Mouse (Mus musculus): ENCODE measurements around the gene Arsb. TPM values are rescaled to one million over a fixed set of nuclear protein-coding genes. Genes with fewer than 3 reads are reported as not detected.
A peak's percentile ranks its signal among the peaks of the same experiment; 100 is the strongest.

The Arsb gene
- total and polyA plus RNA-seq, 3 experiments: 4.6 to 9.6 (median 5.7) TPM

DNA sequence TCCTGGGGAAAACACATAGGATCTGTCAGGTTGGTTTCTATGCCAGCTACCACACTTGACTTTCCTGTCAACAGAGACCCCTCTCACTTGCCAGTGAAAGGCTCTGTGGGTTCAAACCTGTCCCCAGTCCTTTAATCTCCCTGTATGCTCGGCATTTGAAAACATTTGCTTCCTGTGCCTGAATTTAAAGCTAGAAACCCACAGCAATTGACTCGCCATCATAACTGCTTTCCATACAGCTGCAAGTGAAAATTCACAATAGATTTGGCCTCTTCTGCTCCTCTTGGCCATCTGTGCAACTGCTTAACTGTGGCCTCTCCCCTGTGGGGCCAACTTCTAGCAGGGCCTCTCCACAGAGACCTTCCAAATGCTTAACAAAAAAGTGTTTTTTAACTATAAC is 68.3 kb downstream of the Arsb start:
- no peak for DNase-seq
- TF ChIP-seq POLR2A (IDR thresholded peaks at IDR 0.05; ENCODE audit: insufficient read depth, low read depth, low read length) (no peak), EP300 (IDR thresholded peaks at IDR 0.05; ENCODE audit: insufficient read depth, low read depth, low read length) (no peak), CTCF (IDR thresholded peaks at IDR 0.05) (no peak)
- Histone ChIP-seq H3K27me3 (ENCODE audit: control insufficient read depth, insufficient read depth, low read length) (no peaks in the 10 kb centered on the region), H3K27ac (peak overlapping the region; percentile 76), H3K4me1 (ENCODE audit: control insufficient read depth, insufficient read depth, low read length) (peaks cover 5% of the 10 kb centered on the region), H3K79me2 (replicated peaks; ENCODE audit: control insufficient read depth, insufficient read depth, low read length) (no peaks in the 10 kb centered on the region), H3K9ac (ENCODE audit: low read depth, low read length) (no peak overlapping the region), H3K36me3 (ENCODE audit: control insufficient read depth, insufficient read depth, low read length) (peaks cover 5% of the 10 kb centered on the region; the same call in 1 of the 2 replicates), H3K4me3 (no peak overlapping the region)
- WGBS: 35% methylated on average over 2 of the region's 2 CpGs
- intact Hi-C loops (cut with DNase I): loop anchor here (1.0 to 5.0 kb wide), 4 partner anchors 11 to 293 kb away; partner anchors contain the start of gene Lhfpl2

DNA sequence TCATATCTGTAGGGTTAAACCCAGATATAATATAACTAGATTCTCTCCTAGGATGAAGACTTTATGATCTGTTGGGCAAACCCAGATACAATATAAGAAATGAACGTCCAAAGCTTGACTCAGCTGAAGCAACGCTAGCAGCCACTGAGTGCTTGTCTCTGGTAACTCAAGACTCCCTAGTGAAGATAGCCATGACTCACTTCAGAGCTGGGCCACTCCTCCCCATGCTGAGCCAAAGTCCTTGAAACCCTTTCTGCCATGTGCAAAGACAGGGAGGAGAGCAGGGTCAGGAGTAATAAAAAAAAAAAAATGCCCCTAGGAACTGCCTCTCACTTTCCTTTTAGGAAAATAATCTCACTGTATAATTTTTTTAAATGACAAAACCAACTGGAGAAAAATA is 68.7 kb downstream of the Arsb start:
- Histone ChIP-seq H3K27me3 (ENCODE audit: control insufficient read depth, insufficient read depth, low read length) (no peaks in the 10 kb centered on the region), H3K27ac (peak overlapping the region; percentile 76; the same call in 1 of the 2 replicates), H3K4me3 (no peak overlapping the region), H3K9ac (ENCODE audit: low read depth, low read length) (no peak overlapping the region), H3K79me2 (replicated peaks; ENCODE audit: control insufficient read depth, insufficient read depth, low read length) (no peaks in the 10 kb centered on the region), H3K4me1 (ENCODE audit: control insufficient read depth, insufficient read depth, low read length) (peaks cover 5% of the 10 kb centered on the region), H3K36me3 (ENCODE audit: control insufficient read depth, insufficient read depth, low read length) (peaks cover 5% of the 10 kb centered on the region; the same call in 1 of the 2 replicates)
- DNase-seq: peak in 1 of 2 experiments; percentile 19
- no peak for TF ChIP-seq POLR2A (IDR thresholded peaks at IDR 0.05; ENCODE audit: insufficient read depth, low read depth, low read length)
- no peak for TF ChIP-seq EP300 (IDR thresholded peaks at IDR 0.05; ENCODE audit: insufficient read depth, low read depth, low read length)
- no peak for TF ChIP-seq CTCF (IDR thresholded peaks at IDR 0.05)
- intact Hi-C loops (cut with DNase I): no loop called here
- 48% methylated on average over 2 of the region's 2 CpGs for WGBS

DNA sequence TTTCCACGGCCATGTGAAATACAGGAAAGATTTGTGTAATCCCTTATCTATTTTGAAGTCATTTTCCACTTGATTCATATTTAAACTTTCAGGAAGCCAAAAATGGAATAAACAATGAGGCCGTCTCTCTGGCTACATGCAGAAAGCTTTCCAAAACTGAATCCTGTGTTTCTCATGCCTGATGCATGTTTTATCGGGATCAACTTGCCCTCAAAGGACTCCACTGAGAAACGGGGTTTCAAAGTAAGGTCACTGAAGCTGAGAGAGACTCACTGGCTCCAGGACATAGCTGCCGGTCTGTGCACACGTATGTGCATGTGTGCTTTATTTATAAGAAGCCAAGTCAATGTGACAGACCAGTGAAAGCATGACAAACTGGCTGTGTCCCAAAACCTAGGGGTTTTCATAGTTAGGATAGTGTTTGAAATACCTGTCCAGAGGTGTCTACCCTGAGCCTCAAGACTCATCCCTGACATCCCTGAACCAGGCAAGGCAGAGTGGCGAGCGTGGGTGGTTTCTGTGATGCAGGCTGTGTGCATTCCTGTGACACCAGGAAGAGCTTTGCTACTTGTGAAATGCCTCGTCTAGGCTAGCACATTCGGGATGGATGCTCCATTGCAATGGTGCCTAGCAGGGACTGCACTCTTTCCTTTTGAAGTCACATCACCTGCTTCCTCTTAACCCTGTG is 75.5 kb downstream of the Arsb start:
- intact Hi-C loops (cut with DNase I): no loop called here
- no peak for DNase-seq
- Histone ChIP-seq H3K27me3 (ENCODE audit: control insufficient read depth, insufficient read depth, low read length) (no peaks in the 10 kb centered on the region), H3K9ac (ENCODE audit: low read depth, low read length) (no peak overlapping the region), H3K27ac (no peak overlapping the region), H3K4me3 (no peak overlapping the region), H3K79me2 (replicated peaks; ENCODE audit: control insufficient read depth, insufficient read depth, low read length) (no peaks in the 10 kb centered on the region), H3K4me1 (ENCODE audit: control insufficient read depth, insufficient read depth, low read length) (peaks cover 2% of the 10 kb centered on the region), H3K36me3 (ENCODE audit: control insufficient read depth, insufficient read depth, low read length) (peaks cover 1% of the 10 kb centered on the region; the same call in 1 of the 2 replicates)
- no peak for TF ChIP-seq EP300 (IDR thresholded peaks at IDR 0.05; ENCODE audit: insufficient read depth, low read depth, low read length)
- TF ChIP-seq CTCF (IDR thresholded peaks at IDR 0.05): no peak
- no peak for TF ChIP-seq POLR2A (IDR thresholded peaks at IDR 0.05; ENCODE audit: insufficient read depth, low read depth, low read length)
- WGBS: 53% methylated on average over 10 of the region's 10 CpGs

DNA sequence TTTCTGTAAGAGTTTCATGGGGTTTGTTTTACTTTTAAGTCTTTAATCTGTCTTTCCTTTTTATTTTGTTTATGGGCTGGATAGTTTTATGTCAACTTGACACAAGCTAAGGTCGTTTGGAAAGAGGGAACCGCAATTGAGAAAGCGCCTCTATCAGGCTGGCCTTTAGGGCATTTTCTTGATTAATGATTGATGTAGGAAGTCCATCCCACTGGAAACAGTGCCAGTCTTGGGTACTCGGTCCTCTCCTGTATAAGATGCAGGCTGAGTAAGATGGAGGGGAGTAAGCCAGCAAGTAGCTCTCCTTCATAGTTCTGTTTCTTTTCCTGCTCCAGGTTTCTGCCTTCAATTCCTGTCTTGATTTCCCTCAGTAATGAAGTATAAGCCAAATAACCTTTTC is 76.2 kb downstream of the Arsb start:
- H3K36me3 ChIP-seq (ENCODE audit: control insufficient read depth, insufficient read depth, low read length): peaks cover 3% of the 10 kb centered on the region; the same call in 1 of the 2 replicates
- intact Hi-C loops (cut with DNase I): no loop called here
- no peak for DNase-seq
- no peaks in the 10 kb centered on the region for H3K79me2 ChIP-seq (replicated peaks; ENCODE audit: control insufficient read depth, insufficient read depth, low read length)
- TF ChIP-seq POLR2A (IDR thresholded peaks at IDR 0.05; ENCODE audit: insufficient read depth, low read depth, low read length) (no peak), EP300 (IDR thresholded peaks at IDR 0.05; ENCODE audit: insufficient read depth, low read depth, low read length) (no peak), CTCF (IDR thresholded peaks at IDR 0.05) (no peak)
- 85% methylated on average over 4 of the region's 4 CpGs for WGBS
- H3K4me3 ChIP-seq: no peak overlapping the region
- no peak overlapping the region for H3K27ac ChIP-seq
- no peaks in the 10 kb centered on the region for H3K27me3 ChIP-seq (ENCODE audit: control insufficient read depth, insufficient read depth, low read length)
- H3K9ac ChIP-seq (ENCODE audit: low read depth, low read length): no peak overlapping the region
- H3K4me1 ChIP-seq (ENCODE audit: control insufficient read depth, insufficient read depth, low read length): peaks cover 3% of the 10 kb centered on the region

DNA sequence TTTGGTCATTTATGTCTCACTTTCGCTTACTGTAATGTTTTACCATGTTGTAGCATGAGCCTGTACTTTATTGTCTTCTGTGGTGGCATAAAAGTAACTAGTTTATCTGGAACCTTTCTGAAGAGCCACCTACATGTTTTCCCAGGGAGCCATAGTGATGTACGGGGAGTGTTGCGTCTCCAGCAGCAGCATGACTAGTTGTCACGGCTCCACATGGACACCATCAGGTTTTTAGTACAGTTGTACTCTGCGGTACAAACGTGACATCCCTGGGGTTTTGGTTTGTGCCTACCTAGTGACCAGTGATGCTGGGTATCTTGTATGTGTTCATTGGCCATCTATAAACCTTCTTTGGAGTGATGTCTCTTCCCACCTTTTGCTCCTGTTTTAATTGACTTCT is 77.2 kb downstream of the Arsb start:
- TF ChIP-seq POLR2A (IDR thresholded peaks at IDR 0.05; ENCODE audit: insufficient read depth, low read depth, low read length): no peak
- TF ChIP-seq CTCF (IDR thresholded peaks at IDR 0.05): no peak
- TF ChIP-seq EP300 (IDR thresholded peaks at IDR 0.05; ENCODE audit: insufficient read depth, low read depth, low read length): no peak
- Histone ChIP-seq H3K27ac (no peak overlapping the region), H3K36me3 (ENCODE audit: control insufficient read depth, insufficient read depth, low read length) (peaks cover 3% of the 10 kb centered on the region; the same call in 1 of the 2 replicates), H3K9ac (ENCODE audit: low read depth, low read length) (no peak overlapping the region), H3K79me2 (replicated peaks; ENCODE audit: control insufficient read depth, insufficient read depth, low read length) (no peaks in the 10 kb centered on the region), H3K4me1 (ENCODE audit: control insufficient read depth, insufficient read depth, low read length) (peaks cover 3% of the 10 kb centered on the region), H3K27me3 (ENCODE audit: control insufficient read depth, insufficient read depth, low read length) (no peaks in the 10 kb centered on the region), H3K4me3 (no peak overlapping the region)
- DNase-seq: no peak
- 95% methylated on average over 6 of the region's 6 CpGs for WGBS
- intact Hi-C loops (cut with DNase I): no loop called here

DNA sequence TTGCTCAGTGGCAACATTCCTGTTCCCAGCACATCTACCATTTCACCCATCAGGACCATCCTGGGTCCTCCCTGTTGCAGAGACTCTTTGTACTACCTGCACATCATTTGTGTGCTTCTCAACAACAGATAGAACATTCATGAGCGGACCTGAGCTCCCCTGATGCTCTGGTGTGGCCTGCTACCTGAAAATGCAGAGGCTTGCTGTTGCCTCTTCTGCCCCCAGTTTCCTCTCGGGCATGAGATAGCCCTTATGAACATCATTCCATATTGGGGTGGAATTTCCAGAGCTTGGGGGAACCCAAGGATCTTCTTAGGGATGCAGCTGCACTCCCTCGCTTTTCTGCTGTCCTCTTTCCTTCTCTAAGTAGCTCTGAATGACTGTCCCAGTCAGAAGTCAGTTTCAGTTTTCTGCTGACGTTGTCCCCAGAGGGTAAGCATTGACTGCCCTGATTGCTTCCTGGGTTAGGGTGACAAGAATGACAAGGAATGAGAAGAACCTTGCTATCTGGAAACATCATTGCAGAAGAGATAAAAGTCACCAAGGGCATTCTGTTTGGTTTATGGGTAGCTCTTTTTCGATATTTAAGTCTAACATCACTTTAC is 78.4 kb downstream of the Arsb start:
- Histone ChIP-seq H3K27ac (no peak overlapping the region), H3K9ac (ENCODE audit: low read depth, low read length) (no peak overlapping the region), H3K27me3 (ENCODE audit: control insufficient read depth, insufficient read depth, low read length) (no peaks in the 10 kb centered on the region), H3K79me2 (replicated peaks; ENCODE audit: control insufficient read depth, insufficient read depth, low read length) (no peaks in the 10 kb centered on the region), H3K36me3 (ENCODE audit: control insufficient read depth, insufficient read depth, low read length) (peaks cover 3% of the 10 kb centered on the region; the same call in 1 of the 2 replicates), H3K4me1 (ENCODE audit: control insufficient read depth, insufficient read depth, low read length) (peaks cover 3% of the 10 kb centered on the region), H3K4me3 (no peak overlapping the region)
- TF ChIP-seq POLR2A (IDR thresholded peaks at IDR 0.05; ENCODE audit: insufficient read depth, low read depth, low read length): no peak
- TF ChIP-seq CTCF (IDR thresholded peaks at IDR 0.05): no peak
- no peak for TF ChIP-seq EP300 (IDR thresholded peaks at IDR 0.05; ENCODE audit: insufficient read depth, low read depth, low read length)
- DNase-seq: no peak
- WGBS: 89% methylated on average over 5 of the region's 5 CpGs
- intact Hi-C loops (cut with DNase I): loop anchor here (1.0 to 5.0 kb wide), 3 partner anchors 11 to 282 kb away; no protein-coding TSS in a partner anchor

Data from heart, adult 2 months (tissue).